Mouse (Mus musculus) left cerebral cortex, postnatal 36 days (tissue): ENCODE measurements around the gene Gm13277. TPM values are rescaled to one million over a fixed set of nuclear protein-coding genes. Genes with fewer than 3 reads are reported as not detected.
"Not testable (repeated sequence)": the region's sequence is repeated elsewhere in the genome, so short reads cannot be mapped to it uniquely, and the experiment has no call there.

Experiments
- DNase-seq, 2 experiments: peaks; one replicate each; pipeline ENCODE4 v3.0.0; 2021 to 2022; ENCODE audit warnings: low spot score in 2 of 2, mixed read lengths in 1 of 2
- intact Hi-C: fragments of 180-260 bp; cut with DNase I; formaldehyde crosslinking; loops from one replicate; pipeline ENCODE4 v1.15.1; 2025
- total RNA-seq, 2 experiments: library from RNA; stranded (reverse); gene quantifications; 2 replicates each; pipeline ENCODE4 v1.2.3; 2021

Gm13277 gene
- total RNA-seq, 2 experiments from 2014 or later = not detected

DNA sequence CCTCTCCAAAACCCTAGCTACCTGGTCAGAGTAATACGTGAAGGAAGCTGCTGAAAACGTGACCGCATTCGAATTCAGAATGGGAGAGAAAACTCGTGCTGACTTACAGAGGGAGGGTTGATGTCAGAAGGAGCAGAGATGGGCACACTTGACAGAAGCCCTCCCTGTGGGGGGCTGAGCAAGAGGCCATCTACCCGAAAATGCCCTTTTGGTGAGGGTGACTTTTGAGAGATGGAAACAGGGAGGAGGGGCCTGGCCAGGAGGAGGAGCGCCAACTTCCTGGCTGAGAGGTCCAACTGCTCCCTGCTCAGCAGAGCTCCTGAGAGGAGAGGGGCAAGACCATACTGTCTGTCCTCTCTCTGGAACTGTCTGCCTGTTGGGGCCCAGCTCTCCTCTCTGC, 6.6 kb upstream of the Gm13277 start, which contains the start of gene Ifnz:
Ifnz (plus strand) TSS at position 301 of the 400 bp plus-strand sequence.
- DNase-seq, intact Hi-C loops: not testable (repeated sequence)

DNA sequence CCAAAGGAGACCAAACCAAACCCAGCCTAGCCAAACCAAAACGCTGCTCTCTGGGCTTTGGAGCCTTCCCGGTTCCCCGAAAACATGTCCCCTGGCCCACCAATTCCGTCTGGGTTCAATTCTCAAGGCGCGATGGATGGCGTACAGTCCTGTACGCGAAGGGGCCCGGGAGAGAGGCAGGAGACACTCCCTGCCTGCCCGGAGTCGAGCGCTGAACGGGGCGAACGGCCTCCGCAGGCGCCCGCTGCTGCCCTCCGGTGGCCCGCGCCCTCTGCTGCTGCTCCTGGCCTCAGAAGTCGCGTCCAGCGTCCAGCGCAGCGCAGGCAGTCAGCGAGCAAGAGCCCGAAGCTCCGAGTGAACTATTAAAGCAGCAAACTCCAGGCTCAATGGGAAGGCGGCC, 6.1 kb upstream of the Gm13277 start:
- intact Hi-C loops, DNase-seq: not testable (repeated sequence)

DNA sequence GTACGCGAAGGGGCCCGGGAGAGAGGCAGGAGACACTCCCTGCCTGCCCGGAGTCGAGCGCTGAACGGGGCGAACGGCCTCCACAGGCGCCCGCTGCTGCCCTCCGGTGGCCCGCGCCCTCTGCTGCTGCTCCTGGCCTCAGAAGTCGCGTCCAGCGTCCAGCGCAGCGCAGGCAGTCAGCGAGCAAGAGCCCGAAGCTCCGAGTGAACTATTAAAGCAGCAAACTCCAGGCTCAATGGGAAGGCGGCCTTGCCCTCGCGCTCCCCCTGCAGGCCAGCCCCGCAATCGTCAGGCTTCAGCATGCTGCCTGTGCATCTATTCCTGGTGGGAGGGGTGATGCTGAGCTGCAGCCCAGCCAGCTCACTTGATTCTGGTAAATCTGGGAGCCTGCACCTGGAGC, 3.0 kb upstream of the Gm13277 start, which contains the start of gene Gm13276:
Gm13276 (plus strand) TSS at position 301 of the 400 bp plus-strand sequence.
- DNase-seq, intact Hi-C loops: not testable (repeated sequence)

GRCm38 (mm10) chr4:88791250-88791649, 2.8 kb downstream of the Gm13277 start, which contains the start of gene Gm13278:
Gene Gm13278 (plus strand): TSS chr4:88791550.
- intact Hi-C loops, DNase-seq: not testable (repeated sequence)

- peak; percentile 57 to 59 for DNase-seq
- intact Hi-C loops = not testable (repeated sequence)
Measured at GRCm38 (mm10) chr4:88793936-88794675, 5.7 kb downstream of the Gm13277 start, which contains the start of gene Gm13275. Gene Gm13275 (plus strand): TSS chr4:88794487.

- intact Hi-C loops, DNase-seq: not testable (repeated sequence)
Measured at GRCm38 (mm10) chr4:88797097-88797496, 8.7 kb downstream of the Gm13277 start, which contains the start of gene Gm13279. Gene Gm13279 (plus strand): TSS chr4:88797397.

GRCm38 (mm10) chr4:88799365-88799764, 10.9 kb downstream of the Gm13277 start, which contains the start of gene Gm13285:
Gene Gm13285 (plus strand): TSS chr4:88799665.
- intact Hi-C loops, DNase-seq: not testable (repeated sequence)

GRCm38 (mm10) chr4:88802954-88803353, 14.5 kb downstream of the Gm13277 start, which contains the start of gene Gm13287:
Gene Gm13287 (plus strand): TSS chr4:88803254.
- DNase-seq, intact Hi-C loops: not testable (repeated sequence)

GRCm38 (mm10) chr4:88805231-88805630, 16.8 kb downstream of the Gm13277 start, which contains the start of gene Gm13288:
Gene Gm13288 (plus strand): TSS chr4:88805531.
- intact Hi-C loops, DNase-seq: not testable (repeated sequence)

- intact Hi-C loops, DNase-seq: not testable (repeated sequence)
Measured at GRCm38 (mm10) chr4:88805761-88806160, 17.3 kb downstream of the Gm13277 start.

- intact Hi-C loops = no loop called here
- no peak for DNase-seq
Measured at GRCm38 (mm10) chr4:88815928-88816327, 27.5 kb downstream of the Gm13277 start, which contains the start of gene Ifna7. Gene Ifna7 (plus strand): TSS chr4:88816228.

GRCm38 (mm10) chr4:88819659-88820058, 31.2 kb downstream of the Gm13277 start, which contains the start of gene Ifna11:
Gene Ifna11 (plus strand): TSS chr4:88819959.
- intact Hi-C loops = no loop called here

DNA sequence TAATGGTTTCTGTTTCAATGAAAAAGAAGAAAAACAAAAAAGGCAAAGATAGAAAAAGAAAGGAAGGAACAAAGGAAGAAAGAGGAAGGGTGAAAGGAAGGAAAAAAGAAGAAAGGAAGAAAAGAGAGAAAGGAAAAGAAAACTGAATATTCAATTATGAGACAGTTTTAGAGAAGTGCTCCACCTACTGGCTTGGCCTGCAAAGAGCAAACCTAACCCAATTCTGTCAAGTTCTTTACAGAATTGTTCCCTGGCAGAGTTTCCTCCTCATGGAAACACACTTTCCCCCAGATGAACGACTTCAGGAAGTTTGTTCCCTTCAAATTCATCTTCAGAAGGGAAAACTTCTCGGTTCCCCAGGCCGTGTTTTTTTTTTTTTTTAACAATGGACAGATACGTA, 34.6 kb downstream of the Gm13277 start:
- no peak for DNase-seq
- intact Hi-C loops = no loop called here

More at GRCm38 (mm10) chr4:88819659-88820058, 31.2 kb downstream of the Gm13277 start, which contains the start of gene Ifna11:
- DNase-seq = no peak

GRCm38 (mm10) chr4:88827116-88827515, 38.7 kb downstream of the Gm13277 start, which contains the start of gene Ifna6:
Gene Ifna6 (plus strand): TSS chr4:88827416.
- intact Hi-C loops, DNase-seq: not testable (repeated sequence)

GRCm38 (mm10) chr4:88830523-88830922, 42.1 kb downstream of the Gm13277 start:
- no peak for DNase-seq
- intact Hi-C loops = no loop called here

DNA sequence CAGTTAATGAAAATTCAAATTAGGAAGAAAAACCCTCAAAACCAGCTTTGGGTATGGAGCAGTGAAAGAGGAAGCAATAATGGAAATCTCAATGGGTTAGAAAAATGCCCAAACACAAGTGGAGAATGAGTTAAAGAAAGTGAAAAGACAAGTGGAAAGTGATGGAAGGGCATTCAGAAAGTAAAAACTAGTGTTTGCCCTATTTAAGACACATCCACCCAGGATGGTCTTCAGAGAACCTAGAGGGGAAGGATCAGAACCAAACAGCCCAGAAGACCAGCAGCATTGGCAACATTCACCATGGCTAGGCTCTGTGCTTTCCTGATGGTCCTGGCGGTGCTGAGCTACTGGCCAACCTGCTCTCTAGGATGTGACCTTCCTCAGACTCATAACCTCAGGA, 46.8 kb downstream of the Gm13277 start, which contains the start of gene Ifna5:
Ifna5 (plus strand) TSS at position 301 of the 400 bp plus-strand sequence.
- intact Hi-C loops, DNase-seq: not testable (repeated sequence)
